Mouse (Mus musculus): Measurements from ENCODE around the gene Gpr21.
"Not testable (repeated sequence)": the region's sequence is repeated elsewhere in the genome, so short reads cannot be mapped to it uniquely, and the experiment has no call there.

Gene Gpr21

GRCm38 (mm10) chr2:37516030-37516710 is at the start of gene Gpr21:
TSS of gene Gpr21 (plus strand) at chr2:37516332.
- DNase-seq (ENCODE audit: low spot score) = no peak

GRCm38 (mm10) chr2:37479559-37479958 is 36.6 kb upstream of the Gpr21 start:
- no peak for DNase-seq (ENCODE audit: low spot score)

- DNase-seq (ENCODE audit: low spot score) = no peak
Observed at GRCm38 (mm10) chr2:37480039-37480438, 36.1 kb upstream of the Gpr21 start.

- no peak for DNase-seq (ENCODE audit: low spot score)
Observed at GRCm38 (mm10) chr2:37484165-37484564, 32.0 kb upstream of the Gpr21 start.

GRCm38 (mm10) chr2:37485370-37485769 is 30.8 kb upstream of the Gpr21 start:
- peak; percentile 74 for DNase-seq (ENCODE audit: low spot score)

- DNase-seq (ENCODE audit: low spot score) = no peak
Observed at GRCm38 (mm10) chr2:37486408-37486807, 29.7 kb upstream of the Gpr21 start.

- peak; percentile 56 for DNase-seq (ENCODE audit: low spot score)
Observed at GRCm38 (mm10) chr2:37488956-37489355, 27.2 kb upstream of the Gpr21 start.

- DNase-seq (ENCODE audit: low spot score) = peak; percentile 20
Observed at GRCm38 (mm10) chr2:37497321-37497720, 18.8 kb upstream of the Gpr21 start.

GRCm38 (mm10) chr2:37505856-37506255 is 10.3 kb upstream of the Gpr21 start:
- not testable (repeated sequence) for DNase-seq (ENCODE audit: low spot score)

GRCm38 (mm10) chr2:37511134-37511901 is 4.8 kb upstream of the Gpr21 start:
- DNase-seq (ENCODE audit: low spot score) = no peak

GRCm38 (mm10) chr2:37516922-37517462 is 860 bp downstream of the Gpr21 start:
- no peak for DNase-seq (ENCODE audit: low spot score)

GRCm38 (mm10) chr2:37518561-37519285 is 2.6 kb downstream of the Gpr21 start:
- no peak for DNase-seq (ENCODE audit: low spot score)

GRCm38 (mm10) chr2:37519286-37519640 is 3.1 kb downstream of the Gpr21 start:
- no peak for DNase-seq (ENCODE audit: low spot score)

GRCm38 (mm10) chr2:37527587-37527986 is 11.5 kb downstream of the Gpr21 start:
- DNase-seq (ENCODE audit: low spot score) = no peak

GRCm38 (mm10) chr2:37529397-37529796 is 13.3 kb downstream of the Gpr21 start:
- DNase-seq (ENCODE audit: low spot score) = no peak

GRCm38 (mm10) chr2:37530766-37531165 is 14.6 kb downstream of the Gpr21 start:
- DNase-seq (ENCODE audit: low spot score) = no peak

- no peak for DNase-seq (ENCODE audit: low spot score)
Observed at GRCm38 (mm10) chr2:37531639-37532038, 15.5 kb downstream of the Gpr21 start.

- no peak for DNase-seq (ENCODE audit: low spot score)
Observed at GRCm38 (mm10) chr2:37549346-37550012, 33.3 kb downstream of the Gpr21 start.

GRCm38 (mm10) chr2:37556366-37556765 is 40.2 kb downstream of the Gpr21 start:
- DNase-seq (ENCODE audit: low spot score) = no peak

GRCm38 (mm10) chr2:37565579-37565978 is 49.4 kb downstream of the Gpr21 start:
- DNase-seq (ENCODE audit: low spot score) = no peak

- DNase-seq (ENCODE audit: low spot score) = no peak
Observed at GRCm38 (mm10) chr2:37566035-37566434, 49.9 kb downstream of the Gpr21 start.

GRCm38 (mm10) chr2:37569888-37570287 is 53.8 kb downstream of the Gpr21 start:
- DNase-seq (ENCODE audit: low spot score) = no peak
